Mouse (Mus musculus) kidney, adult 11 months (tissue): ENCODE data around the gene Gon7.

ENCODE experiments used
- DNase-seq: peaks from one replicate; pipeline ENCODE4 v3.0.0; 2022

Gon7 gene

DNA sequence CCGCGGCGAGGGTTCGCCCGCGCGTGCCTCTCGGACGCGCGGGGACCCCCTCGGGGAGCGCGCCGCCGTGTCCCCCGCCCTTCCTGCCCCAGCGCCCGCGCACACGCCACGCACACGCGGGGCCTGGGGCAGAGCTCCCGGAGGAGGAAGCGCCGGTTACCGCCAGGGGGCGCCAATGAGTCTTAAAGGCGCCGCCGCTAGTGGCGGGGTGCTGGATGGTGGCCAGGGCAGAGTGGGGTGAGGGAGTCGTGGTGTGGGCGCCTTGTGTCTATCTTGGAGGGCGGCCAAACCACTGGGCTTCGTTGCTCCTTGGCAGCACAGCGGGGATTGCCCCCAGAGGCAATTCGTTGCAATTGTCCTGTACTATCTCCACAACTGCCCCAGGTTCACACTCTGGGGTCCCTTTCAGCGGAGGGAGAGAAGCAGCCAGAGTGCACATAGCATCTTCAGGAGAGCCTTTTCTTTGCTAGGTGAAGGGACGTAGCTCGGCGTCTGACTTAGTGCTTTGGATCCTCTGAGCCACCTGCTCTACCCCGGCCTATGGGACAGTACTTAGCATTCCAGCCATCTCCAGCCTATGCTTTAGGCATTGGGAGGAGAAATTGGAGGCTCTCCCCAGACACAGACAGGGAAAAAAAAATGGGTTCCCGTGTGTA, 52.3 kb downstream of the Gon7 start:
- DNase-seq: peak; percentile 79

DNA sequence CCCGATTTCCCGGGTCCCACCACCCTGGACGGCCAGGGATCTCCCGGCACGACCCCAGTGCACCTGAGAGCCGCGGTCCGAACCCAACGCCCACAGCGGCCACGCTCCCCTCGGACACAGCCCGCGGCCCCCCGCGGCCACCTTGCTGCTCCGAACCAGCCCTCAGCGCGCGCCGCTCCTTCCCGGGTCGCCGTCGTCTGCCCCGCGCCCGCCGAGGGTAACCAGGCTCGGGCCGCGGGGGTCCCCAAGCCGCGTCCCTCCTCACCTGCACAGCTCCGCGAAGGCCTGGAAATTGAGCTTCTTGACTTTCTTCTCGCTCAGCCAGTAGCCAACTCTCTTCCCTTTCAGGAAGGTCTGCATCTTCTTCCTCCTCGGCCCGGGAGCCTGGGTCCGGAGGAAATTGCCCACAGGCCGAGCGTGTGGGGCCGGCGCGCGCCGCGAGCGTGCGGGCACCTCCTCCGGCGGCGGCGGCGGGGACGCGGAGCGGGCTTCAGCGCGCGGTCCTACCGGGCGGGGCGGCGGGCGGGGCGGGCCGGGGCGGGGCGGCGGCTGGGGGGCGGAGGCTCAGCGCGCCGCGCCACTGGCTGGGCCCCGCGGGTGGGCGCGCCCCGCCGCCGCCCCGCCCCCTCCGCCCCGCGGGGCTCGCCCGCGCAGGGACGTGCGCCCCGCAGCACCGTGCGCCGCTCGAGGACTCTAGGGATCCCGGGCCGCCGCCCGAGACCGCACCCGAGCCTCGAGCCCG, 53.0 kb downstream of the Gon7 start, which contains the start of gene Itpk1:
Gene Itpk1, minus strand, starts transcription at position 474 of the 742 bp plus-strand sequence.
- peak; percentile 42 for DNase-seq

DNA sequence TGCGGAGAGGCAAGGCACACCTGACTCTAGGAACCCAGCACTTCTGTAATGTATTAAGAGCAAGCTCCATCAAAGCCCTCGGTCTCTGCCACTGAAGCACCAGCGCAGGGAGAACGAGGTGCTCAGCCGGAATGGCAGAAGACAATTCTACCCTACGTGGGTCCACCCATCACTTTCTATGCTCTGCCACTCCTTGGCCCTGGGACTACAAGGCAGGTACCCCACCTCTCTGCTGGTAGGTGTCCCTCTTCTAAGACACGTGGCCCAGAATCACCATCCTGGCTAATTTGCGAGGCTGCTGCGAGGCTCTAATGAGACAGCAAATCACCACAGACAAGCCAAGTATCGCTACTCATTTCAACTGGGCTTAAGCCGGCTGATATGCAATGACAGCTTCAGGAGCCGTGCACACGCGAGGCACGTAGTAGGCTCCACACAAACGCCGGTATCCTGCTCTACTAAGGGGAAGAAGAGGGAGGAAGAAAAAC, 53.6 kb downstream of the Gon7 start:
- DNase-seq: no peak

DNA sequence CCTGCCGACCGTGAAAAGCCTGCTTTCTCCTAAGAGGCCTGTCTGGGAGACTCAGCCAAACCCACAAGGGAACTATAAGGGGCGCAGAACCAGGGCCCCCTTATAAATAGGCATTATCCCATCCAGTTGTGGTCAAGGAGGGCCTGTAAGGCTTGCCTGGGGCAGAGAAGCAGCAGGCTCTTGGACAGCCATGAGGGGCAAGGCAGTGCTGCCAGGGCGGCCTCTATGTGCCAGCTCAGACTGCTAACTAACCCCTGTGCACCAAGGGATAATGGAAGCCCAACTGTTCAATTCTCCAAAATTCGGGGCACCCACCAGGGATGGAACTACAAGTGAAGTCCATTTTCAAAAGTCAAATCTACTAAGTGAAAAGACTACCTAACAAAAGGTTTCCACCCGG, 54.2 kb downstream of the Gon7 start:
- no peak for DNase-seq
